Mouse (Mus musculus): Measurements from ENCODE around the gene Gm49380. TPM values are rescaled to one million over a fixed set of nuclear protein-coding genes. Genes with fewer than 3 reads are reported as not detected.

Gene Gm49380
- polyA plus RNA-seq, 1 experiment from 2014 or later: 0.14 TPM

- 92% methylated on average over 7 of the region's 7 CpGs for WGBS
- Histone ChIP-seq H3K4me2 (ENCODE audit: low read length) (no peak overlapping the region), H3K9me3 (ENCODE audit: control insufficient read depth, low read length) (no peaks in the 10 kb centered on the region), H3K36me3 (ENCODE audit: control insufficient read depth, insufficient read depth, low read length) (no peaks in the 10 kb centered on the region), H3K27me3 (replicated peaks; ENCODE audit: control insufficient read depth, insufficient read depth, low read length) (no peaks in the 10 kb centered on the region), H3K4me3 (ENCODE audit: low read length) (no peak overlapping the region), H3K9ac (ENCODE audit: low read depth, low read length) (no peak overlapping the region), H3K27ac (ENCODE audit: low read depth, low read length) (no peak overlapping the region), H3K4me1 (ENCODE audit: control insufficient read depth, insufficient read depth, low read depth, low read length) (peaks cover 36% of the 10 kb centered on the region)
- no peak for ATAC-seq
These were observed 8.4 kb downstream of the Gm49380 start for GRCm38 (mm10) chr9:44104881-44105280.

GRCm38 (mm10) chr9:44101490-44101889 lies 11.8 kb downstream of the Gm49380 start, which contains the start of gene Mfrp:
Mfrp (plus strand) TSS chr9:44101729.
- 71% methylated on average over 9 of the region's 9 CpGs for WGBS
- no peak within 1 kb of the TSS for H3K4me2 ChIP-seq (ENCODE audit: low read length)
- H3K9me3 ChIP-seq (ENCODE audit: control insufficient read depth, low read length): no peaks in the 10 kb centered on the region
- H3K27ac ChIP-seq (ENCODE audit: low read depth, low read length): no peak within 1 kb of the TSS
- no peaks in the 10 kb centered on the region for H3K36me3 ChIP-seq (ENCODE audit: control insufficient read depth, insufficient read depth, low read length)
- H3K4me3 ChIP-seq (ENCODE audit: low read length): no peak within 1 kb of the TSS
- no peaks in the 10 kb centered on the region for H3K27me3 ChIP-seq (replicated peaks; ENCODE audit: control insufficient read depth, insufficient read depth, low read length)
- no peak for ATAC-seq
- no peak within 1 kb of the TSS for H3K9ac ChIP-seq (ENCODE audit: low read depth, low read length)
- peaks cover 5% of the 10 kb centered on the region for H3K4me1 ChIP-seq (ENCODE audit: control insufficient read depth, insufficient read depth, low read depth, low read length)

GRCm38 (mm10) chr9:44096536-44096935 lies 16.8 kb downstream of the Gm49380 start:
- peaks cover 6% of the 10 kb centered on the region for H3K4me1 ChIP-seq (ENCODE audit: control insufficient read depth, insufficient read depth, low read depth, low read length)
- H3K9ac ChIP-seq (ENCODE audit: low read depth, low read length): no peak overlapping the region
- H3K9me3 ChIP-seq (ENCODE audit: control insufficient read depth, low read length): no peaks in the 10 kb centered on the region
- no peaks in the 10 kb centered on the region for H3K36me3 ChIP-seq (ENCODE audit: control insufficient read depth, insufficient read depth, low read length)
- H3K27me3 ChIP-seq (replicated peaks; ENCODE audit: control insufficient read depth, insufficient read depth, low read length): no peaks in the 10 kb centered on the region
- H3K4me2 ChIP-seq (ENCODE audit: low read length): no peak overlapping the region
- 18% methylated on average over 9 of the region's 9 CpGs for WGBS
- H3K4me3 ChIP-seq (ENCODE audit: low read length): no peak overlapping the region
- ATAC-seq: peak; percentile 75
- peak overlapping the region; percentile 52; the same call in 1 of the 2 replicates for H3K27ac ChIP-seq (ENCODE audit: low read depth, low read length)

GRCm38 (mm10) chr9:44095781-44096180 lies 17.5 kb downstream of the Gm49380 start:
- Histone ChIP-seq H3K27ac (ENCODE audit: low read depth, low read length) (no peak overlapping the region), H3K4me1 (ENCODE audit: control insufficient read depth, insufficient read depth, low read depth, low read length) (peaks cover 6% of the 10 kb centered on the region), H3K4me2 (ENCODE audit: low read length) (no peak overlapping the region), H3K27me3 (replicated peaks; ENCODE audit: control insufficient read depth, insufficient read depth, low read length) (no peaks in the 10 kb centered on the region), H3K4me3 (ENCODE audit: low read length) (no peak overlapping the region), H3K9ac (ENCODE audit: low read depth, low read length) (no peak overlapping the region), H3K9me3 (ENCODE audit: control insufficient read depth, low read length) (no peaks in the 10 kb centered on the region), H3K36me3 (ENCODE audit: control insufficient read depth, insufficient read depth, low read length) (no peaks in the 10 kb centered on the region; the same call in 1 of the 2 replicates)
- no peak for ATAC-seq
- 82% methylated on average over 9 of the region's 9 CpGs for WGBS

- peaks cover 6% of the 10 kb centered on the region for H3K4me1 ChIP-seq (ENCODE audit: control insufficient read depth, insufficient read depth, low read depth, low read length)
- no peak for ATAC-seq
- no peak overlapping the region for H3K9ac ChIP-seq (ENCODE audit: low read depth, low read length)
- no peak overlapping the region for H3K4me3 ChIP-seq (ENCODE audit: low read length)
- no peaks in the 10 kb centered on the region; the same call in 1 of the 2 replicates for H3K36me3 ChIP-seq (ENCODE audit: control insufficient read depth, insufficient read depth, low read length)
- WGBS: 91% methylated on average over 3 of the region's 3 CpGs
- H3K4me2 ChIP-seq (ENCODE audit: low read length): no peak overlapping the region
- H3K27ac ChIP-seq (ENCODE audit: low read depth, low read length): no peak overlapping the region
- no peaks in the 10 kb centered on the region for H3K27me3 ChIP-seq (replicated peaks; ENCODE audit: control insufficient read depth, insufficient read depth, low read length)
- H3K9me3 ChIP-seq (ENCODE audit: control insufficient read depth, low read length): no peaks in the 10 kb centered on the region
These were observed 18.6 kb downstream of the Gm49380 start for GRCm38 (mm10) chr9:44094737-44095136.

GRCm38 (mm10) chr9:44093612-44094503 lies 19.4 kb downstream of the Gm49380 start:
- peak; percentile 69 for ATAC-seq
- Histone ChIP-seq H3K4me2 (ENCODE audit: low read length) (peak overlapping the region; percentile 58), H3K9me3 (ENCODE audit: control insufficient read depth, low read length) (no peaks in the 10 kb centered on the region), H3K36me3 (ENCODE audit: control insufficient read depth, insufficient read depth, low read length) (no peaks in the 10 kb centered on the region; the same call in 1 of the 2 replicates), H3K27me3 (replicated peaks; ENCODE audit: control insufficient read depth, insufficient read depth, low read length) (no peaks in the 10 kb centered on the region), H3K27ac (ENCODE audit: low read depth, low read length) (no peak overlapping the region), H3K4me1 (ENCODE audit: control insufficient read depth, insufficient read depth, low read depth, low read length) (peaks cover 6% of the 10 kb centered on the region), H3K4me3 (ENCODE audit: low read length) (peak overlapping the region; percentile 24), H3K9ac (ENCODE audit: low read depth, low read length) (no peak overlapping the region)
- WGBS: 27% methylated on average over 24 of the region's 24 CpGs

GRCm38 (mm10) chr9:44088877-44089608 lies 24.3 kb downstream of the Gm49380 start:
- no peak for ATAC-seq
- no peak overlapping the region for H3K4me3 ChIP-seq (ENCODE audit: low read length)
- H3K27ac ChIP-seq (ENCODE audit: low read depth, low read length): no peak overlapping the region
- no peak overlapping the region for H3K9ac ChIP-seq (ENCODE audit: low read depth, low read length)
- 70% methylated on average over 12 of the region's 12 CpGs for WGBS
- peaks cover 21% of the 10 kb centered on the region for H3K4me1 ChIP-seq (ENCODE audit: control insufficient read depth, insufficient read depth, low read depth, low read length)
- H3K36me3 ChIP-seq (ENCODE audit: control insufficient read depth, insufficient read depth, low read length): no peaks in the 10 kb centered on the region; the same call in 1 of the 2 replicates
- H3K9me3 ChIP-seq (ENCODE audit: control insufficient read depth, low read length): no peaks in the 10 kb centered on the region
- H3K4me2 ChIP-seq (ENCODE audit: low read length): no peak overlapping the region
- H3K27me3 ChIP-seq (replicated peaks; ENCODE audit: control insufficient read depth, insufficient read depth, low read length): peaks cover 13% of the 10 kb centered on the region

GRCm38 (mm10) chr9:44087761-44088455 lies 25.4 kb downstream of the Gm49380 start:
- Histone ChIP-seq H3K4me1 (ENCODE audit: control insufficient read depth, insufficient read depth, low read depth, low read length) (peaks cover 24% of the 10 kb centered on the region), H3K27me3 (replicated peaks; ENCODE audit: control insufficient read depth, insufficient read depth, low read length) (peaks cover 13% of the 10 kb centered on the region), H3K4me2 (ENCODE audit: low read length) (no peak overlapping the region), H3K36me3 (ENCODE audit: control insufficient read depth, insufficient read depth, low read length) (no peaks in the 10 kb centered on the region; the same call in 1 of the 2 replicates), H3K9ac (ENCODE audit: low read depth, low read length) (peak overlapping the region; percentile 5; the same call in 1 of the 2 replicates), H3K4me3 (ENCODE audit: low read length) (no peak overlapping the region), H3K27ac (ENCODE audit: low read depth, low read length) (no peak overlapping the region), H3K9me3 (ENCODE audit: control insufficient read depth, low read length) (no peaks in the 10 kb centered on the region)
- WGBS: 14% methylated on average over 15 of the region's 15 CpGs
- no peak for ATAC-seq
